Mouse (Mus musculus) left cerebral cortex, adult 8-10 months (tissue): Measurements from ENCODE around the gene Slc22a23. TPM values are rescaled to one million over a fixed set of nuclear protein-coding genes. Genes with fewer than 3 reads are reported as not detected.

Source experiments
- DNase-seq, 2 experiments: peaks; one replicate each; pipeline ENCODE4 v3.0.0; 2022; ENCODE audit warnings: low spot score in 2 of 2
- total RNA-seq, 4 experiments: library from RNA; stranded (reverse); gene quantifications; 2 replicates each; pipeline ENCODE4 v1.2.4; 2022

The Slc22a23 gene
- total RNA-seq, 4 experiments from 2014 or later = 51.6 to 55.1 (median 53.4) TPM

DNA sequence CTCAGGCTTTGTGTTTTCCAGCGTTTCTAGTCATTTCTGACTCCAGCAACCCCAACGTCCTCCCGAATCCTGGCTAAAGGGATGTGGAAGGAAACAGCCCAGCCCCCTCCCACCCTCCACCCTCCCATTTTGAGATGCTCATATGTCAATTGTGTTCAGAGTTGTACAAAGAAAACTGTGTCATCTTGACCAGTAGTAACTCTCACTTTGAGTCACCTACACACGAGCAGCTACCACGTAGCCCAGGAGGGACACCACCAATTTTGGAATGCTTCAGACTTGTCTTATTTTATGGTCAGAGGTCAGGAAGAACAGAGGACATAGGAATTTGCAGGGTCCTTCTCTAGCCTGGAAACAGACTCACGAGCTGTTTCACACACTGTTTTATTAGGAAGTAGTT lies 171.0 kb downstream of the Slc22a23 start:
- DNase-seq = no peak

DNA sequence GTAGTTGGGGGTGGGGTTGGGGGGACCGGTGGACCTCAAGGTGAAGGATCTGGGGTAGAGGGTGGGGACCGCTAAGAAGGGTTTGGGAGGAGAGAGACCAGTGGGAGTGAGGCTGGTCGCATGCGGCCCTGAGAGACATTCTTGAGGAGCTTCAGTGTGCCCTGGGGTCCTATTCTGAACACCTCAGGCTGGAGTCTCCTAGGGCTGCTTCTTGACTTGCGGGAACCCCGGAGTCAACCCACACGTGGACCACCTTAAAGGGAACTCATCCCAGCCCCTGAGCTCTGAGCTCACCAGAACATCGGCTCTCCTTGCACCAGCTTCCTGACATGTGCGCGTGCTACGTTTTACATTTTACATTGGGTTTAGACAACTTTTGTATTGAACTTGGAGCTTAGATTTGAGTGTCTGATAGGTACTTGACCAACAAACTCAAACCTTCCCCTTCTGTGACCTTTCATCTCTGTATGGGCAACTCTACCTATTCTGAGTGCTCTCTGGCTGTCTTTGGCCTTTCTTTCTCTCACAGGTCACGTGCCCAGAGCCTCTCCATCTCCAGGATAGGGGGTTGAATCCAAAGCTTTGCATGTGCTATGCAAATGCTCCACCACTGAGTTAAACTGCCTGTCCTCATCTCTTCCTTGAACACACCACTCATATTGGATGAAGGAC lies 181.5 kb downstream of the Slc22a23 start:
- DNase-seq = no peak

DNA sequence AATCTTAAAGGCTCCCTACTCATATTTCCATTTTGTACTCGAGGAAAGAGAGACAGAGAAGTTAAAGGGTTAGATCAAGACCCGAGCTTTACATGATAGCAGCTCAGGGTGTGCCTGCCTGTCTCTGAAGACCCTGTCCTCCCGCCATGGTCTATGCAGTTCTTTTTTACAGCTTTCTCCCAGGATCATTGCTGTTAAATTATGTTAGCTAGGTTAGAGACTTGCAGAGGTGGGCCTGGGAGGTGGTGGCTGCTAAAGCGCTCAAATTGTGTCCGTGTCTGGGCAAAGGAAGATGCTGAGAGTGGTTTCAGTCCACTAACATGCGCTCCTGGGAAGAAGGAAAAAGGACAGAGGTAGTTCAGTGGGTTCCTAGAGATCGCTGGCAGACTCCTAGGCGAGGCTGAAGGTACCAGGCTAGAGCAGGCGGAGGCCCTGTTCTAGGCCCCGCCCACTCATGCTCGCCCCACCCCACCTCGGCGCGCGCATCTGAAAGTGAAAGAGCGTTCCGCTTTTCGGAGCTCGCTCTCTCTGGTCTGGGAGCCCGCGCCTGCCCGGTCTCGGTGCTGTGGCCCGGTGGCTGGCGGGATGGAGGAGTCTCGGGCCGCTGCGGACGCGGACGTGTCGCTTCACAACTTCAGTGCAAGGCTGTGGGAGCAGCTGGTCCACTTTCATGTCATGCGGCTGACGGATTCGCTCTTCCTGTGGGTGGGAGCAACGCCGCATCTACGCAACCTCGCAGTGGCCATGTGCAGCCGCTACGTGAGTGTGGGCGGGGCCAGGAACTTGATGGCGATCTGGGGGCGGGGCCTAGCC lies 182.3 kb downstream of the Slc22a23 start, which contains the start of gene Psmg4:
Gene Psmg4 (plus strand): TSS at position 474 of the 813 bp plus-strand sequence.
- DNase-seq = peak; percentile 89 to 91

DNA sequence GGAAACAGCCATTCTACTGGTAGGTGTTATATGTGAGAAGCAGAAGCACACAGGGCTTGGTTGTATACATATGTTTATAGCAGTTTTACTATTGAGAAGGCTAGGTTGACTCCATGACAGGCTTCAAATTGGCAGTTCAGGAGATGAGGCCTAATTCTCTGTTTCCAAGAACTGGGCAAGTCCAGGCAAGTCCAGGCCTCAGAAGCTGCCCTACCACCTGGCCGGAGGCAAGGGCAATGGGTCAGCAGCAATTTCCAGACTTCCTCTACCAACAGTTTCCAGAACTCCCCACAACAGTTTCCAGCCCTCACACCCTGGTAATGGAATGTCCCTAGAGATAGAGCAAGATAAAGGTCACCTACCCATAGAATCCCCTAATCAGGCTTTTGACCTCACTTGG lies 185.1 kb downstream of the Slc22a23 start:
- DNase-seq = no peak

DNA sequence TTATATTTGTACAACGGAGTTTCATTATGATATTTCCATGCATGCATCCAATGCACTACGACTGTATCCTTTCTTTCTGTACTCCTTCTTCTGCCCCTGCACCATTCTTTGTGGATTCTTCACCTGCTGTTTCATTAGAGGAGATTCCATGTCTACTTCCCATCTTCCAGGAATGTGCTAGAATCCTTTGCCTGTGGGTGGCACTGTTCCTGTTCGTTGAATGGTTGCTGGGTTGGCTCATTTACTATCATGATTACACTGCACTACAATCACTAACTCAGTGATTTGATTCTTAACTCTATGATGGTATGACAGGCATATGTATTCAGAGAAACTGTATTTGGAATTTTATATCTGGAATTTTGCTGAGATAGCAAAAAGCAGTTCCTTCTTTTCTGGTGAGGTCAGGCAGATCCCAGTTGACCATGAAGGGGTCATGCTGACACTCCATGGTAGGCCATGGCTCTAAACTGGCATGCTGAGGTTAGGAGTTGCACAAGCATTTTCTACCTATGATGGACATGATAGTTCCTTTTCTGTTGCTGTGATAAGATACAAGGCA lies 187.3 kb downstream of the Slc22a23 start:
- DNase-seq = no peak

DNA sequence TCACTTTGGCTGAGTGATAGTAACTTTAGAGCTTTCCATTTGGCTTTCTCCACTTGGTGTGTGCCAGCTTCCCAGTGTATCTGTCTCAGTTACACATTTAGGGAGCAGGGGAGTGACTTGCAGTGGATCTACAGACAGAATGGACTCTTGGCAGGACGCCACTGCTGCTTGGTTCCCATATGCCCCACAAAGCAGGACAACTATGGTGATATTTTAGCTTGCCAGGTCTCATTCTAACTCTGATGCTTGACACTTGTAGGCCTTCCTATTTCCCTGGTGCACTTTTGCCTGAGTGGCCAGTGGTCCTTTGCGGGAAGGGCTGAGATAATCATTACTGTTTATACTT lies 188.2 kb downstream of the Slc22a23 start:
- DNase-seq = no peak

DNA sequence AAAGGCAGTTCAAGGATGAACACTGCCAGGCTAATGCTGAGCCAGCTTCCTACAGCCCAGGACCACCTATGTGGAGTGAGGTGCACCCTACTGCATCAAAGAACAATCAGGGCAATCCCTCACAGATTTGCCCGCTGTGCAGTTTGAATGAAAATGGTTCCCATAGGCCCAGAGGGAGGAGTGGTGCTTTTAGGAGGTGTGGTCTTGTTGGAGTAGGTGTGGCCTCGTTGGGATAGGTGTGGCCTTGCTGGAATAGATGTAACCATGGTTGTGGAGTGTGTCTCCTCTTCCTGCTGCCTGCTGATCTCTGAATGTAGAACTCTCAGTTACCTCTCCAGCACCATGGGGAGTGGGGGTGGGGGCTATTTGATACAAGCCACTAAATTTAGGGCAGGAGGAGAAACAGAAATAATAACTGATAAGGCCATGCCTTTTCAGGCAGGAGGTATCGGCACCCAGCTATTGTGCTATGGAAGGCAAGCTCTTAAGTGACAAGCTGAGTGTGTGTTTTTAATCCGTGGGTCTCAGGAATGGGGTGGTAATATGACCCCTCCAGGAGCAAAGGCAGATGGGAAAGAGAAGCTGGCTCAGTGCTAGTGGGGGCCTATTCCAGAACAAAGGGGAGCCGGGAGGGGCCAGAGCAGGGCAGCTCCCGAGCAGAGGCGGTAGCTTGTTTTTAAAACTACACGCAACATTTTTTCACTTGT lies 188.7 kb downstream of the Slc22a23 start:
- no peak for DNase-seq

DNA sequence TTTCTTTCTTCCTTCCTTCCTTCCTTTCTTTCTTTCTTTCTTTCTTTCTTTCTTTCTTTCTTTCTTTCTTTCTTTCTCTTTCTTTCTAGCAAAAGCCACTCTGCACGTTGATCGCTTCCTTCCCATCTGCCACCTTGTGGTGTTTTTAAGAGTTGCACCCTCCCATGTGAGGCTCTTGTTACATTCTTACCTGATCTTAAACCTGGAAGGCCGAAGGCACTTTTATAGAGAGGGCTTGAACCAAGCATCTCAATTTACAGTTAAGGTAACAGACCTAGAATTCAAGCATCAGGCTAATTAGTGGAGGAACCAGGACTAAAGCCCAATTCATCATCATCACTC lies 190.1 kb downstream of the Slc22a23 start:
- DNase-seq = peak in 1 of 2 experiments; percentile 46

DNA sequence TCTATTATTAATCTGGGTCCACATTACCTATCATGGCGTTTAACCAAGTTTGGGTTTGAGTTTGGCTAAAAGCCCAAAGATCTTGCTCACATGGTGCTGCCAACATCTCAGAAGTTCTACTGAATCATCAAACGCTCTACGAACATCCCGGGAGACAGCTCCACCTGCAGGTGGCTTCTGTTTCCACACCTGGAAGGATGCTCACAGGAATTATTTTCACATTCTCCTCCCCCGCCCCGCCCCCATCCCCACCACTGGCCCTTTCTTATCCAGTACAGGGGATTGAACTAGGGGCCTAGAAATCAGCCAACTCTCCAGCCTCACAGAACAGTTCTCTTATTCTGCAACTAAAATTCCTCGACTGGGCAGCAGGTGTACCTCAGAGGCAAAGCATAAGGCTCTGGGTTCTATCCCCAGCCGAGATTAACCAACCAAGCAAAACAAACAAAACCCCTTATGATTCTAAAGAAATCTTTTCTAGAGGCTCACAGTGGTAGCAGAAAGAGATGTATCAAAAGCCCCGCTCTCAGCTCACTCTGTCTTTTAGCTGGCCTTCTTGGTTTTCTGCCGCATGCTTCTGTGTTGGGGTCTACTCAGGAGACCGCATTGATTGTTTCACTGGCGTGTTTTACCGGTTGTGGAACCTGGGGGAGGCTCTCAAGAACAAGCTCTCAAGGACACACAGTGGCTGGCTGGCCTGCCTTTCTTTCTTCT lies 190.6 kb downstream of the Slc22a23 start:
- peak; percentile 69 to 70 for DNase-seq

DNA sequence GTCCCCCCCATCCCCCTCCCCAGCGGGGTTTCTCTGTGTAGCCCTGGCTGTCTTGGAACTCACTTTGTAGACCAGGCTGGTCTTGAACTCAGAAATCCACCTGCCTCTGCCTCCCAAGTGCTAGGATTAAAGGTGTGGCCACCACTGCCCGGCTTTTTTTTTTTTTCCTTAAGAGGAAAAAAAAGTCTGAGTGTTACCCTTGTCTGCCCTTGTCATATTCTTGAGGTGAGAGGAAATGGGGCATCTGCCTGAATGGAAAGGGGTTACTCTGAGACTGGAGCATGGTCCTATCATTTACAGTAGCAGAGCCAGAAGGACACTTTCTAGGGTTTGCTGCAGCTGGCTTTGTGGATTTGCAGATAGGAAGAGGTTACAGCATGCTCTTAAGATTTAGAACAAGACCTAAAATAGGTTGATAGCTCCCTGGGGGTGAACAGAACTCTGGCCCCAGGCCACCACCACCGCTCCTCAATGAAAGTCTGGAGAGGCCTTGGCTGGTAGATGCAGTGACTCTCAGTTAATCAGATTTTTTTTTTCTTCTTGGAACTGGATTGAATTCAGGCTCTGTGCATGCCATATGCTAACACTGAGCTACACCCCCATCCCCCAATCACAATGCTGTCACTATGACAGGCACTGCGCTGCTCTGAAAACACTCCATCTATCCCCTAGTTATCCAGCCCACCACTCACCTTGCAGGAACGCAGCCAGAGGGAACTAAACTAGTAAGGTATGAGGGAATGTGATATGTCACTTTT lies 191.5 kb downstream of the Slc22a23 start:
- DNase-seq = no peak

DNA sequence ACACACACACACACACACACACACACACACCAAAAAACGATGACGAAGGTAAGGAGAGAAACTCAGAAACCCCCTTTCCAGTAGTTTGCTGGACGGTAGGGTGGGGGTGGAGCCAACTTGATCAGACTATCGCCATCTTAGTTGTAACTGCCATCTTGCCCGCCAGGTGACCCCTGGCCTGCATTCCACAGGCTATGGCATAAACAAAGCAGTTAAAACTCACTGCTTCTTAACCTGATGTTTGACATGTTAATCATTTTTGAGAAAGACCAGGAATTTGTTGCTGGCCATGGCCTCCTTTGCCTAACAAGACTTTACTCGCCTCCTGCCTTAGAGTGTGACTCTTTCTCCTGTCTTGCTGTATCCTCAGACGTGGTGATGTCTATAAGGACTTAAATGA lies 192.3 kb downstream of the Slc22a23 start:
- DNase-seq = no peak

DNA sequence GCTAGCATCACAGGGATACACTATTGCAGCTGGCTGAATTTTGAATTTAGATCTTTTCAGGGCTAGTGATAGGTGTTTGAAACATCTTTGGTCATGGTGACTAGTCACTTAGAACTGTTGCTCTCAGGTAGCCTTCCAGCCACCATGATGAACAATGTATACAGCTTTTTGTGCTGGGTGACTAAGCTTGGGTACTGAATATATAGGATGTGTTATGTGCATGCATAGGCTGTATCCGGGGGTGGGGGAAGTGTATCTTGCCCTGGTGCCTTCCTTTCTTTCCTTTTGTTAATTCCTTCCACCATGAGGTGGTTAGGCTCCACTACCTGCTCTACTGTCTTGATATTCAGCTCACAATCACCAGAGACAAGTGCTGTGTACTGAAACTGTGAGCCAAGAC lies 193.6 kb downstream of the Slc22a23 start:
- DNase-seq = no peak

DNA sequence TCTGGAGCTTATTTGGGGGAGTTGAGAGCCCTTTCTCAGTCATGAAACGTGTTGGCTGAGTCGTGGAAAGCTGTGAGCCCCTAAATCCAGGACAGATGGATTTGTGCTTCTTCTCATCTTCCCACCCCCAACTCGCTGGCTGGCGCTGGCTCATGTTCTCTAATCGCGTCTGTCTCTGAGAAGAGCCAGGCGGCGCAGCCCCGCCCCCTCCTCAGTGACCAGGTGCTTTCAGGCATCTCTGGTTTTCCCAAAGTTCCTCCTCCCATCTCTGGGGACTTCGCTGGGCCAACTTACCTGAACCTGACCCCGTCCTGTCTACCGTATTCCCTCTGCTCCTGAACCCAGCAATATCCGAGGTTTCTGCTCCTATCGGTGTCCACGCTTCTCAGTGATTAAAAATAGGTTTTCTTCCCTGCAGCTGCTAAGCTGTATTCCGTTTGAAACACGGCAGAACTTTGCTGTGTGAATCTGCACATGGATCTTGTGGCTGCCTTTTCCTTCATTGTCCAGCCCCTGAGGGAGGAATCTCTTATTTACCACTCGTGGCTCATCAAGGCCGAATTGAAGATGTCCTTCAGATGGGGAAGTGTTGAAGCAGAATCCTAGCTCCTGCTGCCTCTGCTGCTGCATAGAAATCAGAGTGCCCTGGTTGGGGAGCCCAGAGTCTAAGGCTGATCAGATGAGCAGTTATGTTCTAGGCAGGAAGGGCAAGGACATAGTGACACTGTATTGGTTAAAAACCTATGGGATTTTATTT lies 194.5 kb downstream of the Slc22a23 start:
- peak; percentile 34 to 66 for DNase-seq

DNA sequence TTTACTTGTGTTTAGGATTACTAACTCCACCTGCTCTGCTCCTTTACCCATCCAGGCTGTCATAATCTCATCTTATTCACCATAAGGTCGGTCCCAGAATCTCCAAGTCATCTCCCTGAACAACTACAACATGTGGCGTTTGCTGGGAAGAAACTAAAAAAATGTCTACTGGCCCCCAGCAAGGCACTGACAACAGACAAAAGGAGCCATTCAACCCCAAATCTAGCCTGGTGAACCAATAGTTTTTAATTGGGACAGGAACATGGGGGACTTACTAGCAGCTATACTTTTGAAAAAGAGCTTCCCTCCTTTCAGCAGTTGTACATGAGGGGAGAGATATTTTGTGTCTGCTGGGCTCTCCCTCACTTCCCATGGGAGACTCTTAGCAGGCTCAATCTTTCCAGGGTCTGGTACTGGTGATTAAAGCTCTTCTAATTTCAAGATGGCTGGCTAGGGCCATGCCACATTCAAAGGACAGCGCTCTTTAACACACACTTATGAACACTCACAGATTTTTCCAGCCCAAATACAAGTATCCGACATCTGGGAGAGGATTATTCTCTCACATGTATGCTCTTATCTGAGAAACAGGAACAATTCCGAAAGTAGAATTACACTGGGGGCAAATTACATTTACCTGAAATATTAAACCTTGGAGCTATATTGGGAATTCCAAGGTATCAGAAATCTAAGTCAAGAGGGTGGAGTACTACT lies 195.4 kb downstream of the Slc22a23 start:
- DNase-seq = no peak

DNA sequence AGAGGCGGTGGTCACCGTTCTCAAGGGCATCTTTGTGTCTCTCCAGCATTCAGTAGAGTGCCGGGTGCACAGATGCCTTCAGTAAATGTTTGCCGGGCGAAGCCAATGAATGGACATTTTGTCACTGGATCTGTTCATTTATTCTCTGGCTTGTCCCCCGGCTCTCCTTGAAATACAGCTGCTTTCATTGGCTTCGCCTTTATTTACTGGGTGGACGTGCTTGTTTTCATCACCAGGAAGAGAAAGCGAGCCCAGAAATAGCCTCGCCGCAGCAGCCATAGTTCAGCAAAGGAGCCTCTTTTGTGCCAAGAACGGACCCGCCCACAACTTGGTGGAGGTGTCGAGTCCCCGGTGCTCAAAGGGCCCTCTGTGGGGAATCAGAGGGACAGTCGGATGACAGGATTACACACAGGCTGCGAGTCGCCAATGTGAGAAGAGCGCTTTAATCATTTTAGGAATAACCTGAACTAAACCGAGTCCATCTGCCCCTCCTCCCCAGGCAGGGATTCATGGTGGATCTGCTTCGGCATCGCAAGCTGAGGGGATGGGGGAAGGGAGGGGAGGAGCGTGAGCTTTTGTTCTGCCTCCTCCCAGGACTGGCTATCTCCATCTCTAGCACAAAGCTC lies 196.1 kb downstream of the Slc22a23 start:
- peak; percentile 64 to 80 for DNase-seq

DNA sequence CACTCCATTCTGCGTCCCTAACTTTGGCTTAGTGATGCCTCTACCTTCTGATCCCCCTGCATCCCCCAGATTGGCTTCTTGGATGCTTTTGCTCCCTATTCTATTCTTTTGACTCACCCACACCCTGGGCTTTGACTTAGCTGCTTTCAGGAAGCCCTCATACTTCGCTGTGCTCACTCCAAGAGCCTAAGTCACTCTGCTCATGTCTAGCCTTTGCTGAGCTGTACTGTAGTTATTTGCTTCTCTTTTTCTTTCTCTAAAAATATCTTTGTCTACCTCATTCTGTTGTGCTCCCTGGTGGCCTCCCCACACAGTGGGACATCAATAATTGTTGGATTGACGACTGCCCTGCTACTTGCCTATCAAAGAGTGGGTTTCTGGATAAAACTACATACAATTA lies 196.8 kb downstream of the Slc22a23 start:
- DNase-seq = no peak

DNA sequence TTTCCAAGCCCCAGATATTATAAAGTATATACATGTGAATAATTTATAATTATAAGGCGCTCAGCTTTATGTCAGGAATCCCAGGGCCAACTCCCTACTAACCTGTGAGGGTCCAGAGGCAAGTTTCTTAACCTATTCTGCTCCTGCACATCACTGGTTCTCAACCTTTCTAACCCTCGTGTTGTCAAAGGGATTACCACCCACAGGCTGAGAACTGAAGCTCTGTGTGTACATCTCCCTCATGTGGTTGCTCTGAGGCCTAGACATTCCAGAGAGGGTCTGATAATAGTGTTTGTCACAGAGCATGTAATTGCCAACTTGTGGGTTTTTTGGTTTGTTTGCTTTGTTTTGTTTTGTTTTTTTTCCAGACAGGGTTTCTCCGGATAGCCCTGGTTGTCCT lies 198.1 kb downstream of the Slc22a23 start:
- no peak for DNase-seq

DNA sequence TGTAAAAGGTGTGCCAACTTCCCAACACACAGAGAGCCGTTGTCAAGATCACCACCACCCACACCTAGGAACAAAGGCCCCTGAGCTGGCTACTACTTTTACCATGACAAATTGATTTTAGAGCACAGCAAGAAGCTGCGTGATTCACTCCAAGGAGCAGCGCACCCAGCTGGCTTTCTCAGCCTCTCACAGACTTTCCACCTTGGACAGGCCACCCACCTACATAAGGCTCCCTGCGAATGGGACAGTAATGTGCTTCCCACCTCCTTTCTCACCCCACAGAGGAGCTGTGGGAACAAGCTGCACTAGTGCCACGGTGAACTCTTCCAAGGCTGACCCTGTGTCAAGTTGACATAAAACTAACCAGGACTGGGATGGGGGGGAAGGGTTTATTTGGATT lies 201.6 kb downstream of the Slc22a23 start:
- DNase-seq = no peak

DNA sequence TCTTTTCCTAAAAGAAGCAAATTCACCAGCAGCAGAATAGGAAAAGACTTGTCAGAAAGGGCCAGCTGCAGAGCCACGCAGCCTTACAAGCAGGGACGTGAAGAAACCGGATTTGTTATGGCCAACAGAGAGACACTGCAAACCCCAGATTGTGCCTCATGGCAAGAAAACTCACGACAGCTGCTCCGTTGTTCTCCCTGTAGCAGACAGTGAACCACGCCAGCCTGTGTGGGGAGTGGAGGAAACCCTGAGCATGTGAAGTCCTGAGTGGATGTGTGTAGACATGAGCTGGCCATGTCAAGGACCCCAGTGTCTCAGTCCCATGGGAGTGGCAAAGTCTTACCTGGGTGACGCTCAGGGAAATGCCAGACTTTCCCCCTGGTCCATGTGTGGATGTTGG lies 208.4 kb downstream of the Slc22a23 start:
- DNase-seq = peak; percentile 21 to 65
